In the genomic region with DNA sequence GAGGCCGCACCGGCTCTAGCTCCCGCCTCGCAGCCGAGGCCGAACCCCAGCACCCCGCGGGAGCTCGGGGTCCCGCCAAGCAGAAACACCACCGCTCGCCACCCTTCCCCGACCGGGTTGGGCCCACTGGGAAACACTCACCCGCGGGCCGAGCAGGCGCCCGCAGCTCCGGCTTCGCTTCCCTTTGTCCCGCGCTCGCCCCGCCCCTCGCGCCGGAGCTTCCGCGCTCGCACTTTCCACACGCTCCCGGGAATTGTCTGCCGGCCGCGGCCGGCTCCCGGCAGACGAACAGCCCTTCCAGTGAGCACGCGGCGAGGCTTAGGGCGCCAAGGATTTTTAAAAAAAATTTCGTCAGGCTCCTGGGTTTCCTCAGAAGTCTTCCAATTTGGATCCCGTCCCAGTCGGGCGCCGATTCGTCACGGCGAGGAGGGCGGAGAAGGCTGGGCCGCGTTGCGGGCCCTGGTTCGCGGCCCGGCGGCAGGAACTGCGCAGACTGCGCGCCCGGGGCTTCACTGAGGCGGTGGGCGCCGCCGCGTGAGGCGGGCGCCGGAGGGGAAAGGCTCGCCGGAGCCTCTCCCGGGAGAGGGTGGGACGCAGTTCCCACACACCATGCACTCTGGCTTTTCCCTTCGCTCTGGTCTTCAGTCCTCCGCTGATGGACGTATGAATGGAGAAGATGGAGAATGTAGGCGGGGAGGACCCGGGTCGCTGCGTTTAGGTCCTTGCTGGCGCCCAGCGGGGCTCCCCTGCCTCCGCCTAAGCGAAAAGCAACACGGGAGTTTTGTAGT, we compare ENCODE assay signal across 8 mouse cellular contexts. TPM values are rescaled to one million over a fixed set of nuclear protein-coding genes. Genes with fewer than 3 reads are reported as not detected.
DNase-seq lines count a peak whose midpoint lies in the region; ATAC-seq and TF ChIP-seq lines count a peak whose summit lies in the region.

Gene Smarce1 (minus strand): TSS at position 757 of the 788 bp plus-strand sequence.

- peak within 1 kb of the TSS; percentile 91 for H3K27ac ChIP-seq in bone marrow macrophage, adult 2 months (ENCODE audit: insufficient read depth, low read depth, low read length)
- peak within 1 kb of the TSS; percentile 99 for H3K27ac ChIP-seq in embryonic facial prominence, embryonic 15.5 days (replicated peaks)
- H3K27ac ChIP-seq in limb, embryonic 14.5 days (replicated peaks; ENCODE audit: low read depth, low read length) = peak within 1 kb of the TSS; percentile 100
- H3K27ac ChIP-seq in midbrain, embryonic 16.5 days (ENCODE audit: low read length) = peak within 1 kb of the TSS; percentile 99
- H3K27ac ChIP-seq in spleen, adult 2 months (ENCODE audit: insufficient read depth, low read length) = peak within 1 kb of the TSS; percentile 83

- peak; percentile 84 to 89 for DNase-seq in B cell, adult 2 months
- peak; percentile 77 for DNase-seq in heart, adult 8-10 months (ENCODE audit: low spot score)
- peak; percentile 73 for DNase-seq in kidney, adult 9 months
- DNase-seq in limb, embryonic 14.5 days (ENCODE audit: low spot score) = peak; percentile 79
- peak; percentile 70 to 78 for DNase-seq in spleen, adult 2 months (ENCODE audit: low read depth in 1 of 2, low spot score in 2 of 2)

- peak; percentile 87 for ATAC-seq in embryonic facial prominence, embryonic 15.5 days (ENCODE audit: insufficient number of reproducible peaks, low FRiP score, low TSS enrichment, low read depth)
- peak; percentile 90 for ATAC-seq in limb, embryonic 14.5 days (ENCODE audit: low FRiP score, low read depth)
- peak; percentile 91 for ATAC-seq in midbrain, embryonic 16.5 days

- under 1% methylated on average over 87 of the region's 87 CpGs for WGBS in embryonic facial prominence, embryonic 15.5 days
- WGBS in limb, embryonic 14.5 days = 3% methylated on average over 85 of the region's 87 CpGs
- WGBS in midbrain, embryonic 16.5 days = under 1% methylated on average over 78 of the region's 87 CpGs
- WGBS in spleen, adult 2 months = under 1% methylated on average over 86 of the region's 87 CpGs

- no peaks in the 10 kb centered on the region for H3K27me3 ChIP-seq in embryonic facial prominence, embryonic 15.5 days
- no peaks in the 10 kb centered on the region for H3K27me3 ChIP-seq in limb, embryonic 14.5 days (ENCODE audit: control insufficient read depth, insufficient read depth, low read length)
- no peaks in the 10 kb centered on the region for H3K27me3 ChIP-seq in midbrain, embryonic 16.5 days (ENCODE audit: control insufficient read depth, insufficient read depth, low read depth, low read length)
- H3K27me3 ChIP-seq in spleen, adult 2 months (ENCODE audit: control insufficient read depth, insufficient read depth, low read length) = no peaks in the 10 kb centered on the region

- H3K4me3 ChIP-seq in bone marrow macrophage, adult 2 months (ENCODE audit: insufficient read depth, low read length) = peak within 1 kb of the TSS; percentile 99
- H3K4me3 ChIP-seq in embryonic facial prominence, embryonic 15.5 days (replicated peaks) = peak within 1 kb of the TSS; percentile 88
- H3K4me3 ChIP-seq in limb, embryonic 14.5 days (replicated peaks; ENCODE audit: low read length) = peak within 1 kb of the TSS; percentile 88
- peak within 1 kb of the TSS; percentile 73 for H3K4me3 ChIP-seq in midbrain, embryonic 16.5 days (ENCODE audit: low read depth, low read length)
- peak within 1 kb of the TSS; percentile 96 for H3K4me3 ChIP-seq in spleen, adult 2 months (ENCODE audit: extremely low read depth, insufficient read depth, insufficient read length)

- peaks cover 5% of the 10 kb centered on the region for H3K4me1 ChIP-seq in bone marrow macrophage, adult 2 months (ENCODE audit: control insufficient read depth, insufficient read depth, low read length)
- peaks cover 16% of the 10 kb centered on the region for H3K4me1 ChIP-seq in embryonic facial prominence, embryonic 15.5 days
- H3K4me1 ChIP-seq in limb, embryonic 14.5 days (ENCODE audit: control insufficient read depth, insufficient read depth, low read length) = peaks cover 23% of the 10 kb centered on the region
- H3K4me1 ChIP-seq in midbrain, embryonic 16.5 days (ENCODE audit: control insufficient read depth, insufficient read depth, low read length) = peaks cover 33% of the 10 kb centered on the region
- no peaks in the 10 kb centered on the region; the same call in 1 of the 2 replicates for H3K4me1 ChIP-seq in spleen, adult 2 months (ENCODE audit: control insufficient read depth, insufficient read depth, insufficient read length)

- H3K36me3 ChIP-seq in embryonic facial prominence, embryonic 15.5 days = peaks cover 18% of the 10 kb centered on the region
- H3K36me3 ChIP-seq in limb, embryonic 14.5 days (ENCODE audit: control insufficient read depth, insufficient read depth, low read length) = peaks cover 23% of the 10 kb centered on the region
- H3K36me3 ChIP-seq in midbrain, embryonic 16.5 days (ENCODE audit: control insufficient read depth, insufficient read depth, low read length) = peaks cover 5% of the 10 kb centered on the region; the same call in 1 of the 2 replicates
- peaks cover 10% of the 10 kb centered on the region for H3K36me3 ChIP-seq in spleen, adult 2 months (ENCODE audit: control insufficient read depth, insufficient read depth, low read length)

- no peak for TF ChIP-seq POLR2A in bone marrow macrophage, adult 2 months (IDR thresholded peaks at IDR 0.05; ENCODE audit: borderline replicate concordance, low read depth, low read length)
- TF ChIP-seq POLR2A in limb, embryonic 14.5 days (IDR thresholded peaks at IDR 0.05; ENCODE audit: borderline replicate concordance, extremely low read depth, insufficient read depth, insufficient read length) = peak; percentile 92; the same call in 1 of the 2 replicates
- peak; percentile 40; the same call in 1 of the 2 replicates for TF ChIP-seq POLR2A in spleen, adult 2 months (IDR thresholded peaks at IDR 0.05; ENCODE audit: low read depth, low read length)

- H3K4me2 ChIP-seq in embryonic facial prominence, embryonic 15.5 days (replicated peaks) = peak within 1 kb of the TSS; percentile 64
- peak within 1 kb of the TSS; percentile 72 for H3K4me2 ChIP-seq in limb, embryonic 14.5 days (replicated peaks; ENCODE audit: low read depth, low read length, severe bottlenecking)
- peak within 1 kb of the TSS; percentile 84 for H3K4me2 ChIP-seq in midbrain, embryonic 16.5 days (ENCODE audit: low read length)

- H3K9me3 ChIP-seq in embryonic facial prominence, embryonic 15.5 days (replicated peaks) = no peaks in the 10 kb centered on the region
- H3K9me3 ChIP-seq in limb, embryonic 14.5 days (ENCODE audit: control insufficient read depth, low read length) = no peaks in the 10 kb centered on the region
- H3K9me3 ChIP-seq in midbrain, embryonic 16.5 days (replicated peaks; ENCODE audit: control insufficient read depth, low read length, poor library complexity, severe bottlenecking) = no peaks in the 10 kb centered on the region

- TF ChIP-seq CTCF in bone marrow macrophage, adult 2 months (IDR thresholded peaks at IDR 0.05; ENCODE audit: low read depth, low read length) = no peak
- TF ChIP-seq CTCF in spleen, adult 2 months (IDR thresholded peaks at IDR 0.05; ENCODE audit: extremely low read depth, insufficient read depth, insufficient read length, insufficient replicate concordance) = no peak

- peak within 1 kb of the TSS; percentile 94 for H3K9ac ChIP-seq in embryonic facial prominence, embryonic 15.5 days
- H3K9ac ChIP-seq in limb, embryonic 14.5 days (ENCODE audit: low read depth, low read length, severe bottlenecking) = peak within 1 kb of the TSS; percentile 100
- peak within 1 kb of the TSS; percentile 91 for H3K9ac ChIP-seq in midbrain, embryonic 16.5 days (ENCODE audit: low read depth, low read length)

RNA-seq across cellular contexts. Expression of gene Smarce1, which starts in this region (rescaled TPM):
- 98.6 and 111 TPM in 2 replicates for polyA plus RNA-seq in bone marrow macrophage, adult 2 months (2012; ENCODE audit: insufficient read depth, insufficient read length, missing spikeins)
- polyA plus RNA-seq in embryonic facial prominence, embryonic 15.5 days (2015; fragmentation: Nextera tagmentation; extraction: Ambion mirVana) = 228 and 240 TPM in 2 replicates
- 10 to 100 TPM; 34.8 to 44.8 (median 41.2) TPM for total RNA-seq in heart, adult 8-10 months (2022)
- 106 and 180 TPM in 2 replicates for polyA plus RNA-seq in limb, embryonic 14.5 days (2012; rRNA removed)
- 154 and 166 TPM in 2 replicates for polyA plus RNA-seq in limb, embryonic 14.5 days (2014; fragmentation: Nextera tagmentation; extraction: Ambion mirVana)
- 270 and 326 TPM in 2 replicates for polyA plus RNA-seq in midbrain, embryonic 16.5 days (2015; fragmentation: Nextera tagmentation; extraction: Ambion mirVana)
- 13.4 and 13.6 TPM in 2 replicates for polyA plus RNA-seq in spleen, adult 2 months (2012; rRNA removed)

Comparison
In these comparisons a context has a peak if more than half of its experiments do, and no peak if none do; other contexts are left out.
1. Peak in every context shown above with its lines: DNase-seq, ATAC-seq, H3K4me3 ChIP-seq and H3K27ac ChIP-seq.